Mouse (Mus musculus): ENCODE results near the gene AC140267.1.

DNA sequence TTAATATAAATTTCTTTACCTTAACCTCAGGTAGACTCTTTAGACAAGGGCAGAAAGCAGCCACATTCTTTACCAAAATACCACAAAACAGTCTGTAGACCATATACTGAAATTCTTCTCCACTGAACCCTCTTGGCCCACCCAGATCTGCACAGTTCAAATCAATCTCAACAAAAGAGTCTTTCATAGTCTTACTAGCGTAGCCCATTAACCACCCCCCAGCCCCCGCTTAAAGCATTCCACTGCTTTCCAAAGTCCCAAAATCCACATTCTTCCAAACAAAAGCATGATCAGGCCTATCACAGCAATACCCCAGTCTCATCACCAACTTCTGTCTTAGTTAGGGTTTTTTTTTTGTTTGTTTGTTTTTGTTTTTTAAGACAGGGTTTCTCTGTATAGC, 36.1 kb upstream of the AC140267.1 start:
- TF ChIP-seq POLR2A (IDR thresholded peaks at IDR 0.05; ENCODE audit: insufficient read depth, low read depth, low read length) = no peak
- TF ChIP-seq CTCF (IDR thresholded peaks at IDR 0.05; ENCODE audit: insufficient read depth, low read depth, low read length) = no peak
